Mouse (Mus musculus) fat pad, adult 2 months (tissue): Measurements from ENCODE around the gene Card6.
"Not testable (repeated sequence)": the region's sequence is repeated elsewhere in the genome, so short reads cannot be mapped to it uniquely, and the experiment has no call there.

Experiments
- DNase-seq: peaks from one replicate; pipeline ENCODE4 v3.0.0-alpha.2; 2011; ENCODE audit warnings: low read depth, low spot score; ENCODE audit errors: extremely low read depth

Card6 gene

DNA sequence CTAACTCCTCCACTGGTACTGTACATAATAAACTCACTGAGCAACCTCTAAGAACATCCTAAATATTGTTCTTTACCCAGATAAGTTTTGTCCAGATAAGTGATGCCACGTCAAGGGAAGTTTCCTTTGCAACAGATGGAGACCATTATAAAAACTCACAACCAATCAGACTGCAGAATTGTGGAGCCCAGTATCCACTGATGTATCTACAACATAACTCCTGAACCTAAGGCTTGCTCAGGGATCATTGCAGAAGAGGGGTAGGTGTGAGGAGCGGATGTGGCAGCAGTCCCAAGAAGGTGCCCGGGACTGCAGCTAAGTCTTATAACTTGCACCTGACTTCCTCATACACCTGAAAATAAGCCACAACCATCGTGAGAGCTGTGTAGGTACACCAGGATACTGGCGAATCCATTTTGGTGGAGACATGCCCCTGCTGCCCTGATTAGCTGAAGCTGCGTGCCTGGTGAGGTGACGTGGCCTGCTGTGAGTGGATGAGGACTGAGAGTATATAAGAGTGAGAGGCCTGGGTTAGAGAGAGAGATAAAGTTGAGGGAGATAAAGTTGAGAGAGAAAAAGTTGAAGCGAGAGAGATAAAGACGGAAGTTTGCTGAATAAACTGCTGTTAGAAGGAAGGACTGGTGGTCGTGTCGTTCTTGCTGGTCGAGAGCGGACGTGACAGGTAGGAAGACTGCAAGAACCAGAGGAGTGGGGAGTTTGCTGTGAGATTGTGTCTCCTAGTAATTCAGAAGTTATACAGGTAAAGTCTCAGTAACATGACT is 22.7 kb upstream of the Card6 start:
- not testable (repeated sequence) for DNase-seq

DNA sequence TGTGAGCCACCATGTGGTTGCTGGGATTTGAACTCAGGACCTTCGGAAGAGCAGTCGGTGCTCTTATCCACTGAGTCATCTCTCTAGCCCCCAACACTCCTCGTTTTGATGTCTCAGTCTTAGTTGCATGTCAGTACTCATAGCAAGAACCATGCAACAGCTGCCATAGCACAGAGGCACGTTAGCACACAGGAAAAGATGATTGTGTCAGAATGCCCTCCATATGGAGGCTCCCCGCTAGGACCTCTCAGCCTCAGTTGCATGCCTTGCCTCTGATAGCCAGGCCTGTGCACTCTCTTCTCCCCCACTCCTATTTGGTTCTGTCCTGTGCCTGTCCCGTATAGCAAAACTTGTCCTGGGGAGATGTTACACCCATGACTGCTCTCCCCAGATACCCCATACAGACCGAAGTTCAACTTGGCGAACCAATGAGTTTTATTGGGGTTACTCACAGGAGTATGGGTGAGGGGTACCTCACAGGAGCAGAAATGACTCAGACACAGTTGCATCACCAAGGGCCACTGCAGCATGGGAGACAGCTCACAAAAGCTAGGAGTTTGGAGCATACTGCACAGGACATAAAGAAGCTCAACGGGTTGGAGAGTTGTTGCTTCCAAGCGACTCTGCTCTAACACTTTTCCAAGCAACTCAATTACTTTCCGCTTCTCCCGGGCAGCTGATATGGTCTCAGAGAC is 20.9 kb upstream of the Card6 start:
- no peak for DNase-seq

DNA sequence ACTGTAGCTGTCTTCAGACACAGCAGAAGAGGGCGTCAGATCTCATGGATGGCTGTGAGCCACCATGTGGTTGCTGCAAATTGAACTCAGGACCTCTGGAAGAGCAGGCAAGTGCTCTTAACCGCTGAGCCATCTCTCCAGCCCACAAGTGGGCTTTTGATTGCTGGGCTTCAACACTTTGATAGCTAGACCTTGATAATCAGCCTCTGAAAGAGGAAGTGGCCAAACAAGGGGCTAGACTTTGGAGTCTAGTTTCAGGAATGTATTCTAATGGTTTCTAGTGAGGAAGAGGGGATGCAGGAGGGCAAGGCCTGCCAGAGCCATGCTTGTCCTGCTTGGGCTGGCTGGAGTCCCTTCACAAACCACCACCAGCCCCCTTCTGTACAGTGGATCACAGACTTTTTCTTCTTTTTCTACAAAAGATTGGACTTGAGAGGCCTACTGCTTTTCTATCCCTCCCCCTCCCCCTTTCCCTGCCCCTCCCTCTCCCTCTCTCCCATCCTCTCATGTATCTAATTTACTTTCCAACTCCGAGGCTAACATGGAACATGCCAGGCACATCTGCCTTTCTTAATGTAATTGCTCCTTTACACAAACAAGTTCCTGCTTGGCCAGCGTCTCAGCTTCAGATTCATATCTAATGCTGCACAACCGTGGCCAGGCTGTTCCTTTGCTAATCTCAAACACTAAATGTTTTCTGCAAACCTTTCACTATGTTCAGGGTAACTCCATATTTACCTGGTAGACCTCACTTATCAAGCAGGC is 20.0 kb upstream of the Card6 start:
- DNase-seq = no peak

DNA sequence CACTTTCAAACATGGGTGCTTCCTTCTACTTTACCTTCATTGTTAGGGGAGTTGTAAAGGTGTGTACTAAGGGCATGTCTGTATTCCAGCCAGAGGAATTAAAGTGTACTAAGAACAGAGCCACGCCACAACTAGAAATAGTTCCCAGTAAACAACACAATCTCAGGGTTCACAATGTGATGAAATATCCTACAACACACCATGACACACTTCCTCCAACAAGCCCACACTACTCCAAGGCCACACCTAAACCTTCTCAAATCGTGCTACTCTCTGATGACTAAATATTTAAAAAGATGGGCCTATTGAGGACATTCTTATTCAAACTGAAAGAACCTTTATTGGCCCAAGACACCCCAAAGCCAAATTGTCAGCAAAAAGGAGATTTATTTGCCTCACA is 19.1 kb upstream of the Card6 start:
- DNase-seq = no peak

DNA sequence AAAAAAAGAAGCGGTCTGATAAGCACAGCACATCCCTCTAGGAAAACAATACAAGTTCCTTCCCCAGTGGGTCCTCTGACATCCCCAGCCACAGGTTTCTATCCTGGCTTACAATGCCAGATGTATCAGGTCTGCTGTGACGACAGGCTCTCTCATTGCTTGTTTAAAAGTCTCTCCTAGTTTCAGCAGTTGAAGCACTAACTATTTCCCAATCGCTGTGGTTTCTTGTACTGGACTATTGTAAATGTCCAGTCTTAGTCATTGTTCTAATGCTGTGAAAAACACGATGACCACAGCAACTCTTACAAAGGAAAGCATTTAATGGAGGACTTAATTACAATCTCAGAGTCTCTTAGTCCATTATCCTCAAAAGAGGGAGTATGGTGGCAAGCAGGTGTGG is 18.1 kb upstream of the Card6 start:
- no peak for DNase-seq

DNA sequence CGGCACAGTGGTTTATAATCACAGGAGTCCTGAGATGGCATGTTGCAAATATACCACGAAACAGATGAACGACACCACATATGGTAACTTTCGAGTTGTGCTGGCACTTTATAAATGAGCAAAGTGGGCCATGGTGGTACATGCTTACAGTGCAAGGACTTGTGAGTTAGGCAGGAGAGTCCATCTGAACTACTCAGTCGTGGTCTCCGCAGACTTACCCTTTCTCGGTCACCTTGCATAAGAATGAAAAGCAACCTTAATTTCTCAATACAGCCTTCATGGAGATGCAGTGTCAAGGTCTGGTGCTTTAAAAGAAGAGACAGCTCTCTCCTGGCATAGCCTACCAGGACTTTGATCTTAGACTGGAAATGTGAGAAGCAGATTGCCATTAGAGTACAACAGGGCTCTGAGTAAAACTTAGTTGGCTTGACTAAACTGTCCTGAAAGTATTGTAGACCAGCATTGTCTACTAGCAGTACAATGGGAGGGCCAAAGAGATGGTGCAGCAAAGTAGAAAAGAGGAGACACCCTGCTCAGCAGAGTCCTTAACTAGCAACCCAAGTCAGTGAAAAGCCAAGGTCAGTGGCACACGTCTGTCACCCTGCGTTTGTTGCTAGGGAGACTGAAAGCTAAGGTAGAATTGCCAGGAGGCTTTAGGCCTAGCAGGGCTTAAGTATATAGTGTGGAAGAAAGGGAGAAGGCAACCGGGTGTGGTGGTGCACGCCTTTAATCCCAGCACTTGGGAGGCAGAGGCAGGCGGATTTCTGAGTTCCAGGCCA is 13.4 kb upstream of the Card6 start:
- DNase-seq = no peak

DNA sequence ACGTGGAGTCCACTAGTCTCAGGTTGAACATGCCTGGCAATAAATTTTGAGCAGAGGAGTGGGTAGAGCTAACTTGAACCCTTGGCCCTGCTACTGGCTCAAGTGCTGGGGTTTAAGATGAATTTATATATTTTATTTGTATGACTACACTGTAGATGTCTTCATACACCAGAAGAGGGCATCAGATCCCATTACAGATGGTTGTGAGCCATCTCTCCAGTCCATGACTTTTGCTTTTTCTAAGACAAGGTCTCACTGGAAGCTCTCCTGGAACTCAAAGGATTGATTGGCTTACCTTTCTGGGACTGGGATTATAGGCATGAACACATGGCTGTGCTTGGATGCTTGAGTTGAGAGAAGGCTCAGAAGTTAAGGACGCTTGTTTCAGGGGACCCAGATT is 11.4 kb upstream of the Card6 start:
- DNase-seq = no peak

DNA sequence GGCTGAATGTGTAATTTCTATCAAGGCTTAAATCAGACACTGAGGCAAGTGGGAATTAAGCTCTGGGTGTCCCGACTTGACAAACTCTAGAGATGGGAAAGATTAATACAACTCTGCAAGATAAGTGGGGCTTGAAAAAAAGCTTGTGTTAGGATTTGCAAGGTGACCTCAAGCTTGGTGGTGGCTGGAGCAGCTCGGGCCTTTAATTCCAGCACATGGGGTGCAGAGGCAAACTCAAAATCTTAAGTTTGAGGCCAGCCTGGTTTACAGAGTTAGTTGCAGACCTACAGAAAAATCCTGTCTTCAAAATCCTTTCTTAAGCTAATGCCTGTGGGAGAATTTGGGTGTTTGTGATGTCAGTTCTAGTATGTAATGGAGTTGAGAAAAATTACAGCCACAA is 10.9 kb upstream of the Card6 start:
- no peak for DNase-seq

DNA sequence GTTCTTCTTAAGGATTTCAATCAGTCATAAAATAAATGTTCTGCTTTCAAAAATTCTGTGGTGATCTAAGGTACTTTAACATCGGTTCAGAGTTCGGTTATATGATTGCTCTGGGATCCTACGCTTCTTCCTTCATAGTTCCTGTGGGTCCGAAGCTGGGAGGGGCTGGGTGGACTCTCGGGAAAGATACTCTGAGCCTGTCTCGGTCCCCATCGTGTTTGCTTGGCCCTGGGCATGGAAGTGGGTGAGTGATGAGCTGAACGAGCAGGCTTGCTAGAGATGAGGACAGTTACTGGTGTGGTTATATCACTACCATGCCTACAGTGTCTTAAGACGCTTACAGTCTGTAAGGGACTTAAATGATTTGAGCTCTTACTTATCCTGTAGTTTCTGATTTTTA is 10.3 kb upstream of the Card6 start:
- DNase-seq = no peak

DNA sequence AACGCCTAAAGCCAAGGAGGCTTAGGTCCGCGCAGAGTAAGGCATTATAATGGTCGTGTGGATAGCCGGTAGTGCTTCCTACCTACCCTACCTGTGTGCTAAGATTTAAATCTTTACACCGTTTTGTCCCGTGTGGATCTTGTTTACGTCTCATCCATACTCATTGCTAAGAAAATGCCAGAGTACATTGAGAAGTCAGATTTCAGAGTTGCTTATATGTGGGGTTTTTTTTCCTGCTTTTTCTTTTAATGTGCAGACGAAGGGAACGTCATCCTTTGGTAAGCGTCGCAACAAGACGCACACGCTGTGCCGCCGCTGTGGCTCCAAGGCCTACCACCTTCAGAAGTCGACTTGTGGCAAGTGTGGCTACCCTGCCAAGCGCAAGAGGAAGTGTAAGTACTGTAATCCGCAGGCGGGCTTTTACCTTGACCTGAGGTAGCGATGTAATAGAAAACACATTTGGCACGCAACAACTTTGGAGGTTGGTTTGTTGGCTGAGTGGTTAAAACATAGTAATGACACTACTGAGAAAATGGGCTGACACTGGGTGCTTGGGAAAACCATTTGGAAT is 8.8 kb upstream of the Card6 start:
- no peak for DNase-seq

DNA sequence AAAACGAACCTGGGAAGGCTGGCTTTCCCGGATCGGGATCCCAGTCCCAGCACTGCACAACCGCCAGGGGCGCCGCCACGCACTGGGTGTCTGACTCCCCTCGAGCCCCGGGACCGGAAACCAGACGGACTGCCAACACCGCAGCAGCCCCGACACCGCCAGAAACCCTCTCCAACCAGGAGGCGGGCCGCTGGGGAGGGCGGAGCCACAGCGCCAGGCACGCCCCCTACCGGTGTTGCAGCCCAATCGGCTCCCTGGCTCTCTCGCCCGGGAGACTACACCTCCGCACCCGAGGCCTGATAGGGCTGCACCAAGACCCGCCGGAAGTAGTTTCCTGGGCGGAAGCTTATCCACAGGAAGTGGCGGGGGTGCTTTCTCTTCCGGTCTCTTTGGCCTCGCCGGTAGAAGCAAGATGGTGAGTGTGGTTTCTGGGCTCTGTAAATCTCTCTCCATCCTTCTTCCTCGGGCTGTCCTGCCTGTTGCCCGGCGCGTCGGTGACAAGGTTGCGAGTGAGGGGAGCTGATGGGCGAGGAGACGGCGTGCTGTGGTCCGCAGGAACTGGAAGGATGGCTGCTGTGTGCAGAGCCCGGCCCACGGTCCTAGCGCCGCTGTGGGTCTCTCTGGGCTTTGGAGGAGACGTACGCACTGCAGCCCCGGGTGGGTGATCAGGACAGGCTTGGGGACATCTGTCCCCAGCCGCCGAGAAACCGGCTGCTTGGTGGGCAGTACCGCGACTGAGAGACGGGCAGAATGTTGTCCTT is 8.1 kb upstream of the Card6 start, which contains the start of gene Rpl37:
Gene Rpl37 (plus strand): TSS at position 376 of the 761 bp plus-strand sequence.
- peak; percentile 68 for DNase-seq

DNA sequence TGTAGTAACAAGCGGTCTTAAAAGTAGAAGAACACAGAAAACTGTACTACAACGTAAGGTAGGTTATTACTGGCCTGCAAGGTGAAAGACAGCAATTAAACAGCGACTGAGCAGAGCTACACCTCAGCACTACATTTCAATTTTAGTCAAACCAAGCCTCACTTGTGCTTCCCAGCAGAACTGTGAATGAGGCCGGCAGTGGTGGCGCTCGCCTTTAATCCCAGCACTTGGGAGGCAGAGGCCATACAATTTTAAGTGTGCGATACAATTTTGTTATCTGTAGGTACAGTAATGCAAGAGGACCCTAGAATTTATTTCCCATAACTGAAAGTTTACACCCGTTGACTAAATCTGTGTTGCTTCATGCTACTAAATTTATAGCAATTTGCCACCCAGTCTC is 6.8 kb upstream of the Card6 start:
- no peak for DNase-seq

DNA sequence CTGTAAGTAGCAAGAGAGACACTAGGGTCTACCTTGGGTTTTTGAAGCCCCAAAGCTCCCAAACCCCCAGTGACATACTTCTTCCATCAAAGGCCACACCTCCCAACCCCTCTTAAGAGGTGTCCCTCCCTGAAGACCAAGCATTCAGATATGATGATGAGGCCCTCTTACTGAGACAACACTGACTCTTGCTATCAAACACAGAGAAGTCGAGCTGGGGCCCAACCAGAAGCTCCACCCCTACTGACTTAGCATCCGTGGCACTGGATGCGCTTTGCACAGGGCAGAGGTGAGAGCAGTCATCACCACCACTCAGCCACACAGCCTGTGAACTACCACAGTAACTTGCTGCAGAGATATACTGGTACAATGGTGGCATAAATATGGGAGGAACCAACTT is 4.3 kb upstream of the Card6 start:
- no peak for DNase-seq

DNA sequence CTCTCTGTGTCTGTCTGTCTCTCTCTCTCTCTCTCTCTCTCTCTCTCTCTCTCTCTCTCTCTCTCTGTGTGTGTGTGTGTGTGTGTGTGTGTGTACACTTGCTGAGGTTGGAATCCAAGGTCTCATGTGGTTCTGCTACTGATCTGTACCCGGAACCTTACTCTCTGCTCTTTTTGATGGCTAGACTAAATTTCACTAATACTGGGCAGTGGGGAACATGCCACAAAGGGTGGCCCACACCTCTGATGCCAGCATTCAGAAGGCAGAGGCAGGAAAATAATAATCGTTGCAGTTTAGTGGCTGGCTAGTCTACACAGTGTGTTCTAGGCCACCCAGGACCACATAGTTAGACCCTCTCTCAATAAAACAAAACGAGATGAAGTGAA is 309 bp upstream of the Card6 start:
- DNase-seq = no peak

DNA sequence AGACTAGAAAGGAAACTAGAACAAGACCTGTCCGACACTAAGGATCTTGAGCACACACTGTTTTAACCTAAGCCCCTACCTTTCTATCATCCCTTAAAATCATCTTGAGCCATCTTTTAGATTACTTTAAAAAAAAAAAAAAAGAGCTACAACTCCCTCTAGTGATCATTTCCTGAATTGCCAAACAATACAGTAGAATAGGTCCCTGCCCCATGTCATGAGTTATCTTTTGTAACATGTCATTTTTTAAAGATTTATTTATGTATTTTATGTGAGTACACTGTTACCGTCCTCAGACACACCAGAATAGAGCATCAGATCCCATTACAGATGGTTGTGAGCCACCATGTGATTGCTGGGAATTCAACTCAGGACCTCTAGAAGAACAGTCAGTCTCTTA is 2.0 kb downstream of the Card6 start:
- DNase-seq = no peak

DNA sequence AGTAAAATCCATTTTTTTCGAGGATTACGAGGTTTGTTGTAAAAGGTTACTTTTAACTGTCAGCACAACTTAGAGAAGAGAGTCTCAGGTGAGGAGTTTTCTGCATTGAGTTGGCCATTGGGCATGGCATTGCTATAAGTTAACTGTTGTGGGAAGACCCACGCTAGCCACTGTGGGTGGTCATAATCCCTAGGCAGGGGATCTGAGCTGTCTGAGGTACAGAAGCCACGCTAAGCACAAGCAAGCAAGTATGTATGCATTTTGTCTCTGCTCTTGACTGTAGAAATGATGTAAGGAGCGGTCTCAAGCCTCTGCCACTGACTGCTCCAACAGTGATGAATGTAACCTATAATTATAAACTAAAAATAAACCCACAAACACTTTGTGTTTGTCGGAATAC is 2.4 kb downstream of the Card6 start:
- DNase-seq = no peak

DNA sequence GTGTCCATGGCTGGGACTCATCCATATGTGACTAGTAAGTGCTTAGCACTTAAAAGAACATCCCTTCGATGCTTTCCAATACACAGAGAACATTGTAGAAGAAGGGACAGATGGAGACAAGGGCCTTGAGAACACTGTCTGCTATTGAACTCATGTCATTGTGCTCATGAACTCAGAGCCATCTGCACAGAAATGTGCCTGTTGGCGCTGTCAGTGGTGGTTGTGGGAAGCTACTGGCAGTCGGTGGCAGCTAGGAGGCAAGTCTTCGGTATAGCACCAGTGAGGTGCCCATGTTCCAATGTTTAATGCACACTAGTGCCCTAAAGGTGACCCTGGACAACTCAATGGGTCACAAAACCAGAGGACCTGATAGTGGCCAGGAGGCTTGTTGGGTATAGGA is 6.0 kb downstream of the Card6 start:
- no peak for DNase-seq

DNA sequence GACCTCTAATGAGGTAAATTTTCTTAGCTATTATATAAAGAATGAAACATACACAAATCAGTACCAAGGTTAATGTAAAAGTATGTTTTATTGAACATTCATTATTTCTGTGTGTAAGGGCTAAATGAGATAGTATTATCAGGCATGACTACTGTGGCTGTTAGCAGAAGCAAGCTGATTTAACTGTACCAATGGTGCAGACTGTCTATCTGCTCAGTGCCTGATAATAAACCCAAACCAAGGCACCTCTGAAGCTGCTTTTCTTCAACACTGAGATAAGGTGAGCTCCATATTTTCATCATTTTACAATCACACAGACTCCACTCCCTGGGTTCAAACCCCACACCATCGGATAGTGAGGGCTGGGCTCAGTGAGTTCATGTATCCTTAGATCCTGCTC is 11.0 kb downstream of the Card6 start:
- no peak for DNase-seq

DNA sequence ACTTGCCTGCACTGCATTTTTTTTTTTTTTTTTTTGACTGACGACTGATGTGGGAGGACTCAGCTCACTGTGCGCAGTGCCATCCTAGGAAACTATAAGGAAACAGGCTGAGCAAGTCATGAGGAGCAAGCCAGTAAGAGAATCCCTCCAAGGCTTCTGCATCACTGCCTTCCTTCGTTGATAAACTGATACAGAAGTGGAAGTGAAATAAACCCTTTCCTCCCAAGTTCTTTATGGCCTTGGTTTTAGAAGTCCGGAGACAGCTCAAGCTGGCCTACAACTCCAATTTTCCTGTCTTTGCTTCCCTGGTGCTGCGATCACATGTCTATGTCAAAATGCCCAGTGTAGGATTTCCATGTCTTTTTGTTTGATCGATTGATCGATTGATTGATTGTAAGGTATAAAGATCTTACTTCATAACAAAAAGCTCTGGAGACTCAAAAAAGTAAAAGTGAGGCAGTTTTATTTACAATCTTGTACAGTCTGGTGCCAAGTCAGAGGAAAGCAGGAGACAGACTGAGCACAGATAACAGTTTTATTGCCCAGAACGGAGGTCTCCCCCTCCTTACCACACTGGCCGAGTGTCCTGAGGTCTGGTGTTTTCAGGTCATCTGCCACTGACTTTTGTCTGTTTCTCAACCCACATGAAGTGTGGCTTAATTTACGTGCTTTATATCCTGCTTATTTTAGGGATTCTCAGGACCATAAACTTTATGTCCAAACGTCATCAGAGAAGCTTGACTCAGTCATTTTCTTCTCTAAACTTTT is 12.6 kb downstream of the Card6 start:
- no peak for DNase-seq
